Mouse (Mus musculus): ENCODE results near the gene Gm4871. TPM values are rescaled to one million over a fixed set of nuclear protein-coding genes. Genes with fewer than 3 reads are reported as not detected.
"Not testable (repeated sequence)": the region's sequence is repeated elsewhere in the genome, so short reads cannot be mapped to it uniquely, and the experiment has no call there.

The Gm4871 gene
- polyA plus RNA-seq (2012; rRNA removed): not detected in 2 replicates

- DNase-seq (ENCODE audit: low read depth): not testable (repeated sequence)
Measured at GRCm38 (mm10) chr5:145032391-145032790, at the start of gene Gm4871. Gene Gm4871, minus strand, starts transcription at chr5:145032754.

- no peak for TF ChIP-seq CTCF (IDR thresholded peaks at IDR 0.05; ENCODE audit: borderline replicate concordance, extremely low read depth, insufficient read depth, insufficient read length)
- no peak for TF ChIP-seq POLR2A (IDR thresholded peaks at IDR 0.05; ENCODE audit: borderline replicate concordance, extremely low read depth, insufficient read depth, insufficient read length, poor library complexity, severe bottlenecking)
- DNase-seq (ENCODE audit: low read depth): no peak
Measured at GRCm38 (mm10) chr5:145081866-145082613, 49.5 kb upstream of the Gm4871 start.

GRCm38 (mm10) chr5:145075081-145075480 lies 42.5 kb upstream of the Gm4871 start:
- no peak for DNase-seq (ENCODE audit: low read depth)
- TF ChIP-seq POLR2A (IDR thresholded peaks at IDR 0.05; ENCODE audit: borderline replicate concordance, extremely low read depth, insufficient read depth, insufficient read length, poor library complexity, severe bottlenecking) (no peak), CTCF (IDR thresholded peaks at IDR 0.05; ENCODE audit: borderline replicate concordance, extremely low read depth, insufficient read depth, insufficient read length) (no peak)

- TF ChIP-seq CTCF (IDR thresholded peaks at IDR 0.05; ENCODE audit: borderline replicate concordance, extremely low read depth, insufficient read depth, insufficient read length) (peak; percentile 22; the same call in 1 of the 2 replicates), POLR2A (IDR thresholded peaks at IDR 0.05; ENCODE audit: borderline replicate concordance, extremely low read depth, insufficient read depth, insufficient read length, poor library complexity, severe bottlenecking) (no peak)
- peak; percentile 13 for DNase-seq (ENCODE audit: low read depth)
Measured at GRCm38 (mm10) chr5:145071342-145071741, 38.8 kb upstream of the Gm4871 start.

GRCm38 (mm10) chr5:145069707-145070106 lies 37.2 kb upstream of the Gm4871 start:
- TF ChIP-seq POLR2A (IDR thresholded peaks at IDR 0.05; ENCODE audit: borderline replicate concordance, extremely low read depth, insufficient read depth, insufficient read length, poor library complexity, severe bottlenecking) (no peak), CTCF (IDR thresholded peaks at IDR 0.05; ENCODE audit: borderline replicate concordance, extremely low read depth, insufficient read depth, insufficient read length) (peak; percentile 88)
- DNase-seq (ENCODE audit: low read depth): peak; percentile 82

- DNase-seq (ENCODE audit: low read depth): no peak
- TF ChIP-seq CTCF (IDR thresholded peaks at IDR 0.05; ENCODE audit: borderline replicate concordance, extremely low read depth, insufficient read depth, insufficient read length): no peak
- no peak for TF ChIP-seq POLR2A (IDR thresholded peaks at IDR 0.05; ENCODE audit: borderline replicate concordance, extremely low read depth, insufficient read depth, insufficient read length, poor library complexity, severe bottlenecking)
Measured at GRCm38 (mm10) chr5:145068863-145069262, 36.3 kb upstream of the Gm4871 start.

GRCm38 (mm10) chr5:145064765-145065340 lies 32.3 kb upstream of the Gm4871 start:
- DNase-seq (ENCODE audit: low read depth): no peak
- TF ChIP-seq POLR2A (IDR thresholded peaks at IDR 0.05; ENCODE audit: borderline replicate concordance, extremely low read depth, insufficient read depth, insufficient read length, poor library complexity, severe bottlenecking): no peak
- no peak for TF ChIP-seq CTCF (IDR thresholded peaks at IDR 0.05; ENCODE audit: borderline replicate concordance, extremely low read depth, insufficient read depth, insufficient read length)

GRCm38 (mm10) chr5:145059524-145059923 lies 27.0 kb upstream of the Gm4871 start:
- no peak for TF ChIP-seq POLR2A (IDR thresholded peaks at IDR 0.05; ENCODE audit: borderline replicate concordance, extremely low read depth, insufficient read depth, insufficient read length, poor library complexity, severe bottlenecking)
- DNase-seq (ENCODE audit: low read depth): no peak

- DNase-seq (ENCODE audit: low read depth): no peak
- TF ChIP-seq POLR2A (IDR thresholded peaks at IDR 0.05; ENCODE audit: borderline replicate concordance, extremely low read depth, insufficient read depth, insufficient read length, poor library complexity, severe bottlenecking): no peak
Measured at GRCm38 (mm10) chr5:145058722-145059121, 26.2 kb upstream of the Gm4871 start.

GRCm38 (mm10) chr5:145057907-145058306 lies 25.4 kb upstream of the Gm4871 start:
- DNase-seq (ENCODE audit: low read depth): peak; percentile 62
- TF ChIP-seq POLR2A (IDR thresholded peaks at IDR 0.05; ENCODE audit: borderline replicate concordance, extremely low read depth, insufficient read depth, insufficient read length, poor library complexity, severe bottlenecking) (no peak), CTCF (IDR thresholded peaks at IDR 0.05; ENCODE audit: borderline replicate concordance, extremely low read depth, insufficient read depth, insufficient read length) (no peak)

GRCm38 (mm10) chr5:145054187-145054586 lies 21.6 kb upstream of the Gm4871 start:
- DNase-seq (ENCODE audit: low read depth): not testable (repeated sequence)

- not testable (repeated sequence) for DNase-seq (ENCODE audit: low read depth)
Measured at GRCm38 (mm10) chr5:145042690-145043089, 10.1 kb upstream of the Gm4871 start, which contains the start of gene 1700018F24Rik. Gene 1700018F24Rik, plus strand, starts transcription at chr5:145042990.

GRCm38 (mm10) chr5:145041628-145042027 lies 9.1 kb upstream of the Gm4871 start:
- DNase-seq (ENCODE audit: low read depth): no peak
- TF ChIP-seq POLR2A (IDR thresholded peaks at IDR 0.05; ENCODE audit: borderline replicate concordance, extremely low read depth, insufficient read depth, insufficient read length, poor library complexity, severe bottlenecking): no peak
- peak; percentile 37; the same call in 1 of the 2 replicates for TF ChIP-seq CTCF (IDR thresholded peaks at IDR 0.05; ENCODE audit: borderline replicate concordance, extremely low read depth, insufficient read depth, insufficient read length)

- not testable (repeated sequence) for DNase-seq (ENCODE audit: low read depth)
Measured at GRCm38 (mm10) chr5:145030476-145030875, 2.1 kb downstream of the Gm4871 start.

GRCm38 (mm10) chr5:145020712-145021111 lies 11.8 kb downstream of the Gm4871 start:
- DNase-seq (ENCODE audit: low read depth): not testable (repeated sequence)

GRCm38 (mm10) chr5:145020254-145020653 lies 12.3 kb downstream of the Gm4871 start:
- not testable (repeated sequence) for DNase-seq (ENCODE audit: low read depth)

All from brain, embryonic 14.5 days (tissue).